Mouse (Mus musculus) MEL (cell line): ENCODE measurements at regions not wholly inside any gene's neighbourhood (a gene's known extent, or its start where the extent isn't known, plus 50 kb on each side); places are given as distances from the start of the nearest gene placed in this dataset.

ENCODE experiments used
- CTCF ChIP-seq, 3 experiments: IDR thresholded peaks in 2 of 3; conservative IDR thresholded peaks in 1 of 3; 2 replicates each; pipeline ENCODE4 v1.5.1; 2011 to 2012; ENCODE audit warnings: low read length in 3 of 3, low read depth in 2 of 3, mild to moderate bottlenecking in 2 of 3, improper control_type of control experiment in 1 of 3, inconsistent platforms in 1 of 3, mixed read lengths in 1 of 3, moderate library complexity in 1 of 3; ENCODE audit not compliant: control insufficient read depth in 1 of 3, insufficient read depth in 1 of 3, poor library complexity in 1 of 3, severe bottlenecking in 1 of 3
- ELF1 ChIP-seq: IDR thresholded peaks from 2 replicates; pipeline ENCODE4 v1.6.1; 2014; ENCODE audit warnings: low read depth, mild to moderate bottlenecking, inconsistent platforms, low read length, improper control_type of control experiment, moderate library complexity
- EP300 ChIP-seq, 2 experiments: IDR thresholded peaks; 2 replicates each; pipeline ENCODE4 v1.6.1; 2011; ENCODE audit warnings: improper control_type of control experiment in 2 of 2, low read length in 2 of 2, low read depth in 1 of 2, mild to moderate bottlenecking in 1 of 2
- ETS1 ChIP-seq: IDR thresholded peaks from 2 replicates; pipeline ENCODE4 v1.6.1; 2012; ENCODE audit warnings: low read depth, mild to moderate bottlenecking, inconsistent platforms, low read length, improper control_type of control experiment, moderate library complexity
- HCFC1 ChIP-seq: IDR thresholded peaks from 2 replicates; pipeline ENCODE4 v1.6.1; 2012; ENCODE audit warnings: low read depth, mild to moderate bottlenecking, inconsistent platforms, low read length, improper control_type of control experiment, moderate library complexity
- MEF2A ChIP-seq: IDR thresholded peaks from 2 replicates; pipeline ENCODE4 v1.6.1; 2014; ENCODE audit warnings: low read depth, mild to moderate bottlenecking, inconsistent platforms, low read length, improper control_type of control experiment; ENCODE audit not compliant: poor library complexity, insufficient replicate concordance, severe bottlenecking; ENCODE audit errors: extremely low read depth
- NELFE ChIP-seq: IDR thresholded peaks from 2 replicates; pipeline ENCODE4 v1.6.1; 2011; ENCODE audit warnings: low read depth, low read length, improper control_type of control experiment
- POLR2A ChIP-seq, 2 experiments: IDR thresholded peaks; 2 replicates each; pipeline ENCODE4 v1.6.1; 2011 to 2012; ENCODE audit warnings: low read length in 2 of 2, mild to moderate bottlenecking in 2 of 2, control low read depth in 1 of 2, improper control_type of control experiment in 1 of 2, low read depth in 1 of 2, moderate library complexity in 1 of 2; ENCODE audit not compliant: control insufficient read depth in 1 of 2, insufficient read depth in 1 of 2, poor library complexity in 1 of 2
- POLR2AphosphoS5 ChIP-seq: IDR thresholded peaks from 2 replicates; pipeline ENCODE4 v1.6.1; 2012; ENCODE audit warnings: low read depth, borderline replicate concordance, mild to moderate bottlenecking, inconsistent platforms, low read length, moderate library complexity, mixed read lengths
- TAL1 ChIP-seq: IDR thresholded peaks from 2 replicates; pipeline ENCODE4 v1.6.1; 2012; ENCODE audit warnings: mild to moderate bottlenecking, inconsistent platforms, low read length, moderate library complexity, mixed read lengths
- USF1 ChIP-seq: IDR thresholded peaks from 2 replicates; pipeline ENCODE4 v1.6.1; 2014; ENCODE audit warnings: low read depth, mild to moderate bottlenecking, inconsistent platforms, low read length, improper control_type of control experiment, moderate library complexity
- USF2 ChIP-seq, 2 experiments: IDR thresholded peaks; 2 replicates each; pipeline ENCODE4 v1.6.1; 2011 to 2012; ENCODE audit warnings: improper control_type of control experiment in 2 of 2, low read length in 2 of 2, borderline replicate concordance in 1 of 2, inconsistent platforms in 1 of 2, low read depth in 1 of 2, mild to moderate bottlenecking in 1 of 2; ENCODE audit not compliant: insufficient read depth in 1 of 2

- TF ChIP-seq MEF2A (no peak), POLR2A (IDR thresholded peaks at IDR 0.05; ENCODE audit: control insufficient read depth in 1 of 2, insufficient read depth in 1 of 2, low read depth in 1 of 2, low read length in 2 of 2, poor library complexity in 1 of 2) (no peak), EP300 (IDR thresholded peaks at IDR 0.05; ENCODE audit: low read depth in 1 of 2, low read length in 2 of 2) (no peak), CTCF (IDR thresholded peaks at IDR 0.05 in 2 of 3, conservative IDR thresholded peaks at IDR 0.05 in 1 of 3; ENCODE audit: control insufficient read depth in 1 of 3, insufficient read depth in 1 of 3, low read depth in 2 of 3, low read length in 3 of 3, poor library complexity in 1 of 3, severe bottlenecking in 1 of 3) (no peak), ETS1 (no peak), HCFC1 (no peak), USF2 (IDR thresholded peaks at IDR 0.05; ENCODE audit: borderline replicate concordance in 1 of 2, insufficient read depth in 1 of 2, low read depth in 1 of 2, low read length in 2 of 2) (no peak), NELFE (no peak), POLR2AphosphoS5 (no peak), ELF1 (no peak), TAL1 (no peak), USF1 (no peak)
Observed at GRCm38 (mm10) chr1:77840672-77841071, 325.8 kb upstream of the Epha4 start.
